Mouse (Mus musculus) myocyte (in vitro differentiated cells): ENCODE results near the gene Dupd1.

Experiments used
- MYOG ChIP-seq, 3 experiments: IDR thresholded peaks; one replicate each; pipeline ENCODE4 v1.6.1; 2011; ENCODE audit warnings: control low read depth in 2 of 3, low read depth in 2 of 3, mild to moderate bottlenecking in 2 of 3; ENCODE audit not compliant: insufficient read length in 2 of 3, control insufficient read depth in 1 of 3, insufficient read depth in 1 of 3
- USF1 ChIP-seq: IDR thresholded peaks from one replicate; pipeline ENCODE4 v1.6.1; 2011; ENCODE audit warnings: low read depth, mild to moderate bottlenecking, control low read depth, moderate library complexity

DNA sequence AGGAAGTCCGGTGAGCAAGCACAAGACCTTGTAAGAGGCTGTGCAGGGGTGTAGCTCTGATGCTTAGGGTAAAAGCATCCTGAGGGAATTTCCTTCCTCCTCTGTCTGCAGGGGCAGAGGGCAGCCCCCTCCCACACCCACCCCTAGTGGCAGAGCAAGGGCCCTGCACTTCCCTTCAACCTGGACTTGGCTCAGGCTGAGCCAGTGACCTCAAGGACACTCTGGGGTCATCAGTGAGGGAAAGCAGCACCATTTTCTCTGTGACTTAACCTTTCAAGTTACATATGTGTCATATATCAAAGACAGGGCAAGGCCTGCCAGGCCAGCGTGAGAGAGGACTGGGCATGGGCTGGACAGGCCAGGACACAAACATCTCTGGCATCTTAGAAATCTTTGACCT lies 4.8 kb downstream of the Dupd1 start:
- no peak for TF ChIP-seq USF1
- no peak for TF ChIP-seq MYOG (IDR thresholded peaks at IDR 0.05; ENCODE audit: control insufficient read depth in 1 of 3, insufficient read depth in 1 of 3, insufficient read length in 2 of 3, low read depth in 2 of 3)
